Mouse (Mus musculus): Measurements from ENCODE around the gene Cd4. TPM values are rescaled to one million over a fixed set of nuclear protein-coding genes. Genes with fewer than 3 reads are reported as not detected.

Cd4 gene
- under 1 TPM; 0.20 to 0.29 TPM for total RNA-seq (2023)

DNA sequence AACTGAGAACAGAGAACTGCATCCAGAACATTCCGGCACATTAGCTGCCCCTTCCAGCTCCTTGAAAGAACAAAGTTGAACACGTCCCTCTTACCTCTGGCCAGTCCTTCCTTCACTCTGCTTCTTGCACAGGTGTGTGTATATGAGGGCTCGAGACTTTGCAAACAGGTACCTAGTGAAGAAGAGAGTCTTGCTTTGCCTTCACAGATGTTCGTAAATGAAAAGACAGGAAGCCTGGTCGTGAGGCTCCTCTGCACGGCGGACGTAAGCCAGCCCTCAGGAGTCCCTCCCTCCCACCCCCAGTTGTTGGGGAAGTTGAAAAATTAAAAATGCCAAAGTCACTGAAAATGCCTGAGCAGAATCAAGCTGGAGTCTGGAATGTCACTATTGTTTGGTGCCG, at the start of gene Cd4:
Gene Cd4 (minus strand): TSS at position 236 of the 400 bp plus-strand sequence.

DNA sequence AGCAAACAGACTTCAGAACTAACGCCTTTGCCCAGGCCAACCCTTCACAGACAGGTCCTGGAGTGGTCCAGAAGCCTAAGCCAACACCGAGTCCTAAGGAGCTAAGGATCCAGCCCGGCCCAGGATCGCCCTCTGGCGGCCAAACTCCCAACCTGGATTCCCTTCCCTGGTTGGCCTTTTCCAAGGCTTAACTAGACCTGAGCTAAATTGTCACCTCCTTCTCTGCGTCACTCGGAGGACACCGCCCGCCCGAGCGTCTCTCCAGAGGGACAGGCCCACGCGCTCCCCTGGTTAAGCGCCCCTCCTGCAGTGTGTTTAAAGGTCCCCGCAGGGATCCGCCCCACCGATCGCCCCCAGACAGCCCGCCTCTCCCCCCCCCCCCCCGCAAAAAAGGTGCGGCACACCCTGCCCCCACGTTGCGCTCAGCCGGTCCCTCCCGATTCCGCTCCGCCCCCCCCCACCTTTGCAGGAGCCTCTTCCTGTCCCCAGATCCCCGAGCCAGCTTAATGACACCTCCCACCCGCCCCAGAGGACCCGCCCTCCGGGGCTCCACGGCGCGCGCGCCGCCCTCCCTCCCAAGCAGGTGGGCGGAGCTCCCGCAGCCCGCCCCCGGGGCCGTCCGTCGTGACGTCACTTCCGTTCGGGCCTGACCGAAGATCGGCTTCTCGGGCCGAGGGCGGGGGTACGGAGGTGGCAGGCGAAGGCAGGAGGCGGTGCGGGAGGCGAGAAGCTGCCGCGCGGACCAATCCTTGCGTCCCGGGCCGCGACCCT, 42.9 kb upstream of the Cd4 start, which contains the start of gene Mlf2:
Gene Mlf2 (plus strand): TSS at position 633 of the 771 bp plus-strand sequence.

DNA sequence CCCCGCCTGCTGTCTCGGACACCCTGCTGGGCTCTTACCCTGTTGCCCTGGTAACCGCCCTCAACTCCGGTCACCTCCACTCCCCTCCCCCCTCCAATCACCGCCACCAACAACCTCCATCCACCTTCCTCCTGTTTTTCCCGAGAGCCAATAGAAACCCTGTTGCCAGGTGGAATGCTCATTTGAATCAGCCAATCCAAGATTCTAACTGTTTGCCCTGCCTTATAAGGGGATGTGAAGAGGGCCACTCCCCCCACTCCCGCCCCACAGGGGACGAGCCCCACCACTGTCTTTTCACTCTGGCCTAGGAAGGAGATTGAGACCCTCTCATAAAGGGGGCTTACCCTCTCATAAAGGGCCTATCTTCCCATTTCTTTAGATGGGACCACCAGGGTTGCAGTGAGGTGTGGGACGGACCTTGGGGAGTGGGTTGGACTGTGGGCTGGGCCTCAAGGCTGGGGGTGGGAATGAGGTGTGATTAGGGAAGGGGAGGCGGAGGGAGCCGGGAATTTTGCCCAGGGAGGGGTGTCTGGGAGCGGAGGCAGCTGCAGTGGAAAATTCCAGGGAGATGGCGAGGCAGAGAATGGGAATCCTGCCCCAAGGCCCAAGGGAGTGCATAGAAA, 31.8 kb upstream of the Cd4 start, which contains the start of gene Ptms:
Gene Ptms (minus strand): TSS at position 409 of the 623 bp plus-strand sequence.

DNA sequence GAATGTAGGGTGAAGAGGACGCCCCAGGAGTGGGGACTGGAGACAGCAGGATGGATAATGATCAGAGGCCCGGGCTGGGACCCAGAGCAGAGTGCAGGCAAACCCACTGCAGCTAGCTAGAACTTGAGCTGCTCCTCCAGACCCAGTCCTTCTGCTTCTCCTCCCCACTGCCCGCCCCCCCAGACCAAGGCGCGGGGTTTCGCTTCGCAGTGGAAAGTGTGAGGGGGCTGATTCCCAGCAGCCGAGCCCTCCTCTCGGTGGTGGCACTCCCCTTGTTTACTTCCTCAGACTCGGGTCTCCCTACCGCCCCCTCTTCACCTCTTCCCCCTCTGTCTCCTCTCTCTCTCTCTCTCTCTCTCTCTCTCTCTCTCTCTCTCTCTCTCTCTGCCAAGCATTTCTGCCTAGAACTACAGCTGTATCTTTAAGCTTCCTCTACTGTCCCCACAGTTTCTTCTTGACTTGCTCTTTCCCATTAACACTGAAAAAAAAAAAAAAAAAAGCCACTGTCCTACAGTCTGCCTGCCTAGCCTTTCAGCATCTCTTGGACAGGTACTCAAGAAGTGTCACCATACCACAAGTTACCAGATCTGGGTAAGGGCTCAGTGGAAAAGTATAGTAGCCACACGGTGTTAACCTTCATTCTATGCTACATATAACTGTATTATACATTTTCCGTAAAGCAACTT, 23.7 kb upstream of the Cd4 start, which contains the start of gene Lag3:
Gene Lag3 (minus strand): TSS at position 173 of the 686 bp plus-strand sequence.

DNA sequence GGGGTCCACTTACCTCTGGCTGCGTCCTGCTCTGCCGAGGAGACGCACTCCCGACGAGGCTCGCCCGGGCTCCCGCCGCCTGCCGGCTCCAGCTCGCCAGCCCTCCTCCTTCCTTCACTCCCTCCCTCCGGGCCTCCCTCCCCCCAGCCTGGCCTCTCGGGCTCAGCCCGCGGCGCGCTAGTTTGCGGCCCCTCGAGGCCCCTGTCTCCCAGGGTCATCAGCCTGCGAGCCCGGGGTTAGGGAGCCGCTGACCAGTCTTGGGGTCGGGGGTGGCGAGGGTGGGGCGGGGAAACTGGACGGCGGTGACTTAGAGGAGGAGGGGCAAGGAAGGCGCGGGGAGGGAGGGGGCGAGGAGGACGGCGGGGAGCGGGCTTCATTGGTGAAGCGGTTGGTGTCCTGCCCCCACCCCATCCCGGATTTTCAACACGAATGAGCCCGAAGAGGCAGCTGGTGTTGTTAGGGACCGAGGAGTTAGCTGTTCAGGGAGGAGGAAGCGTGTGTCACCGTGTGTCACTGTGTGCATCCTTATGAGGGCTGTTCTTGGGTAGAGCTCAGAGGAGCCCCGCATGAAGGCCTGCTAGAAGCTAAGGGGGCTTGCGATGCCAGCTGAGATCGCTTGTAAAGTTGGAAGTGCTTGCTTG, 24.2 kb downstream of the Cd4 start, which contains the start of gene Gpr162:
Gene Gpr162 (minus strand): TSS at position 326 of the 641 bp plus-strand sequence.

DNA sequence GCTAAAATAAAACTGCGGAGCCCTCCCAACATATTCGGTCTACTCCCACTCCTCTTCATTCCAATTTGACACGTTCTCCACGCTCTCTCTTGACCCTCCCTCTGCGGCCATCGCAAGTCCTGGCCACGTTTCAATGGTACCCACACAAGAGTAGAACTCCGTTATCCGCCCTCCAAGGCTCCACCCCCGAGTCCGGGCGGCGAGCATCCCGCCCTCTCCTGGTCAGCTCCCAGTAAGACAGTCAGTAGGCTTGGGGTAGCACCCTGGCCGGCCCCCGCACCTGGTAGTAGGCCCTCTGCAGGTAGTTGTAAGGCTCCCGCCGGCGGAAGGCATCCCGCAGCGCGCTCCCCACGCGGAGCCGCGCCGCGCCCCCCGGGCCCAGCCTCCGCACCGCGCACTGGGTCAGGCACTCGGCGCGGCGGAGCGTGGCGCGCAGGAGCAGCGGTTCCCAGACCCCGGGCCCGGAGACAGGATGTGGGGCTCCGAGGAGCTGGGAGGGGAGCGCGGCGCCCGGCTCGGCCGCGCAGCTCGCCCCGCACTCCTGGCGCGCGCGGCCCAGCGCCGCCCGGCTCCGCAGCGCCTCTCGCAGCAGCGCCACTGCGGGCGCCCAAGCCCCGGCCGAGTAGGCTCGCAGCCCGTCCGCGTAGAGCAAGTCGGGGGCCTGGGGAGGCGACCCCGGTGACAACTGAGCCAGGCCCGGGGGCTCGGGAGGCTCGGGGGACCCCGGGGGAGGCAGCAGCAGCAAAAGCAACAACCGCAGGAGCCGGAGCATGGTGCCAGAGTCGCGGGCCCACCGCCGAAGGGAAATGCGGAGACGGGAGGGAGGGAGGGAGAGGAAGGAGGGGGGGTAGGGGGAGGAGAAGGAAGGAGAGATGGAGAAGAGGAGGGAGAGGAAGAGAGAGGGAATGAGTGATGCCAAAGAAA, 30.8 kb downstream of the Cd4 start, which contains the start of gene P3h3:
Gene P3h3 (minus strand): TSS at position 837 of the 924 bp plus-strand sequence.

DNA sequence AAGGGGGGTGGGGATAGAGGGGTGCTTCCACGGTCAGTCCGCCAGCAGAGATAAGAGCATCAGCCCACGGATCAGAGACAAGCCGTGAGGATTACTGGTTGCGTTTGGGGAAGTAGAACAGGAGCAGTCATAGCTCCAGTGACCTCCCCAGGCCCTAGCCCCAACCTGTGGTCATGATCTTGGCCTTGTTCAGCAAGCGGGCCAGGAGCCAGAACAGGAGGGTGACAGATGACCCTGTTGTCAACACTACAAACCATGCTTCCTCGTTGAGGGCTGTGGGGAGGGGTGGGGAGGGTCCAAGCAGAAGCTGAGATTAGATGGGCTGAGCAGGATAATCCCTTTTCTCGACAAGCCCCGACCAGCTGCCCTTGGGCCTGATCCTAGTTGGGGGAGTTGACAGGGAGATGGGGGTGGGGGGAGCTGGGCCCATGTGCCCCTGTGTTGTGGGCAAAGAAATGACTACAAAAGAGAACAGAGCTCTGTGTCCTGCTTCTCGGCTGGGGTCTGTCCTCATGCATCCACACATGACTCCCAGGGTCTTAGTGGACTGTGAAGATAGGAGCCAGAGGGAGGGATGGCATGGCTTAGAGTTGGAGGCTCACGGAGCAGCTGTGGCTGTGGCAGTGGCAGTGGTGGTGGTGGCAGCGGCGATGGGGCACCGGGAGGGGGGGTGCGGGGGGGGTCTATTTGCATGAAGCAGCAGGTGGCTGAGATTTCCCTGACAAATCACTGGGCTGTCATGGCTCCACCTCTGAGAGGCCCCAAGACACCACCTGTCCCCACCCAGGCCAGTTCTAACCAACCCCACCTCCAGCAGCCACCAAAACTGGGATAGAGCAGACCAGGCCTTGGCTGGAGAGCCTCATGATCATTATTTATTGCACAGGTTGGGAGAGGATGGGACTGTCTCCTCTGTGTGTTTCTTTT, 47.5 kb downstream of the Cd4 start, which contains the start of gene Gnb3:
Gene Gnb3 (minus strand): TSS at position 35 of the 927 bp plus-strand sequence.

DNA sequence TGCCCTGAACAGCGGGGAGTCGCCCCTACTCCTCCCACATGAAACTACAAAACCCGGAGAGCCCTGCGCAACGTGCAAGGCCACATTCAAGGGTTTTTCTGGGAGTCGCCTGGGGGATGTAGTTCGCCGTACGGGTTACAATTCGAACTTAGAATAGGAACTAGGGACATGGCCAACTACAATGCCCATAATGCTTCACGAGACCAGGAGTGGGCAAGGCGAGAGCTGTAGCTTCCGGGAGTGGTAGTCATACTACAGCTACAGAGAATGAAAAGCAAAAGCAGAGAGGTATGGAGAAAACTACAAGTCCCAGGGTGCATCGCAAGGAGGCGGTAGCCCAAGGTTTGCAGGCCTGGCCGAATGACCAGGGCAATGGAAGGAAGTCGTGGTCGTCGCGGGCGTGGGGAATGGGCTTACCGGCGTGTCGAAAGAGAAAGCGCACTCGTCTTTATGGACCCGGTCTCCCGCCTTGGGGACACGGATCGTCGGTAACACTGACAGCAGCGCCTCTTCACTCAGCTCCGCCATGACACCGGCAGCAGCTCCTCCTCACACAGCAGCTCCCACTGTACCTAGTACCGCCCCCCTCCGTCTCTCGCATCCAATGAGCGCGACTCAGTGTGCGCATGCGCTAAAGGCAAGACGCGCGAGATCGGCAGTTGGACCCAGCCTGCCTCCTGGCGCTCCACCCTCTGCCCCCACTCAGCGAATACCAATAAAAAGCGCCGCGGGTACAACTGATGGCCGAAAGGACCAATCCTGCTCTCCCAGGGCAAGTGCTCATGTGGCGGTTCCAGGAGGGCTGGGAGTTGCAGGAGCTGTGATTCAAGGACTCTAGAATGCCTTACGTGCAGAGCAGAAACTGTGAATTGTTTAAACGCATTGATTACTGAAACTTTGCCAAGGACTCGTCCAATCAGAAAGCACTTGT, 58.9 kb downstream of the Cd4 start, which contains the start of the genes Usp5 and Cdca3:
Gene Usp5 (minus strand): TSS at position 617 of the 931 bp plus-strand sequence.
Gene Cdca3 (plus strand): TSS at position 680 of the 931 bp plus-strand sequence.

Other genes starting within 250 kb of the Cd4 start
- gene Lpcat3, start 225.2 kb downstream of the Cd4 start, total RNA-seq (2023), result 10 to 100 TPM; 39.7 to 48.9 TPM
- 10 to 100 TPM; 49.4 to 59.1 TPM for gene Emg1, start 176.0 kb downstream of the Cd4 start, total RNA-seq (2023)
- gene Phb2, start 175.9 kb downstream of the Cd4 start, total RNA-seq (2023), result 100 to 1,000 TPM; 104 to 117 TPM
- 100 to 1,000 TPM; 415 to 423 TPM for gene Ptpn6, start 149.5 kb downstream of the Cd4 start, total RNA-seq (2023)
- 100 to 1,000 TPM; 118 to 130 TPM for gene Grcc10, start 146.8 kb downstream of the Cd4 start, total RNA-seq (2023)
- not detected for gene Gm45234, start 132.2 kb downstream of the Cd4 start, total RNA-seq (2023)
- gene Atn1, start 131.7 kb downstream of the Cd4 start, total RNA-seq (2023), result 10 to 100 TPM; 28.0 to 34.6 TPM
- gene Eno2, start 118.5 kb downstream of the Cd4 start, total RNA-seq (2023), result not detected
- gene Lrrc23, start 108.5 kb downstream of the Cd4 start, total RNA-seq (2023), result not detected
- gene Spsb2, start 79.6 kb downstream of the Cd4 start, total RNA-seq (2023), result 10 to 100 TPM; 22.1 to 22.7 TPM
- gene Tpi1, start 73.9 kb downstream of the Cd4 start, total RNA-seq (2023), result 100 to 1,000 TPM; 120 to 136 TPM
- 10 to 100 TPM; 59.3 TPM for gene Usp5, start 58.7 kb downstream of the Cd4 start, total RNA-seq (2023)
- gene Cdca3, start 58.7 kb downstream of the Cd4 start, total RNA-seq (2023), result 10 to 100 TPM; 63.3 to 71.4 TPM
- not detected for gene Gnb3, start 47.9 kb downstream of the Cd4 start, total RNA-seq (2023)
- under 1 TPM; 0.42 to 0.64 TPM for gene P3h3, start 30.5 kb downstream of the Cd4 start, total RNA-seq (2023)
- gene Gpr162, start 24.2 kb downstream of the Cd4 start, total RNA-seq (2023), result not detected
- under 1 TPM; 0.37 to 0.73 TPM for gene Lag3, start 23.5 kb upstream of the Cd4 start, total RNA-seq (2023)
- gene Ptms, start 31.9 kb upstream of the Cd4 start, total RNA-seq (2023), result 100 to 1,000 TPM; 106 to 150 TPM
- 10 to 100 TPM; 92.0 to 97.0 TPM for gene Mlf2, start 43.2 kb upstream of the Cd4 start, total RNA-seq (2023)
- gene Cops7a, start 77.3 kb upstream of the Cd4 start, total RNA-seq (2023), result 10 to 100 TPM; 17.3 to 22.6 TPM
- gene Pianp, start 108.5 kb upstream of the Cd4 start, total RNA-seq (2023), result not detected
- gene Zfp384, start 120.9 kb upstream of the Cd4 start, total RNA-seq (2023), result 10 to 100 TPM; 68.6 to 81.0 TPM
- gene Ing4, start 151.5 kb upstream of the Cd4 start, total RNA-seq (2023), result 10 to 100 TPM; 65.4 to 82.9 TPM
- 10 to 100 TPM; 11.4 to 12.0 TPM for gene Acrbp, start 161.5 kb upstream of the Cd4 start, total RNA-seq (2023)
- 10 to 100 TPM in 1 of 2 experiments, 1 to 10 TPM in 1; 8.4 to 12.3 TPM for gene Lpar5, start 179.7 kb upstream of the Cd4 start, total RNA-seq (2023)
- 100 to 1,000 TPM; 178 to 182 TPM for gene Chd4, start 207.8 kb upstream of the Cd4 start, total RNA-seq (2023)
- gene Nop2, start 243.7 kb upstream of the Cd4 start, total RNA-seq (2023), result 10 to 100 TPM; 18.6 to 20.5 TPM

Data from neutrophil, adult 59 days (primary cell).